Mouse (Mus musculus): ENCODE measurements around the gene Akr1b7. TPM values are rescaled to one million over a fixed set of nuclear protein-coding genes. Genes with fewer than 3 reads are reported as not detected.
A peak's percentile ranks its signal among the peaks of the same experiment; 100 is the strongest.
"Not testable (repeated sequence)": the region's sequence is repeated elsewhere in the genome, so short reads cannot be mapped to it uniquely, and the experiment has no call there.

Akr1b7 gene
- polyA plus RNA-seq, 1 experiment from 2014 or later, result 1.2 TPM

GRCm38 (mm10) chr6:34407403-34407802, 4.7 kb upstream of the Akr1b7 start:
- H3K4me1 ChIP-seq (replicated peaks; ENCODE audit: control insufficient read depth, insufficient read depth, low read length), result no peaks in the 10 kb centered on the region
- WGBS, result 84% methylated on average over 10 of the region's 10 CpGs
- DNase-seq (ENCODE audit: low spot score), result no peak

GRCm38 (mm10) chr6:34412688-34413087, 554 bp downstream of the Akr1b7 start:
- no peaks in the 10 kb centered on the region for H3K4me1 ChIP-seq (replicated peaks; ENCODE audit: control insufficient read depth, insufficient read depth, low read length)
- no peaks in the 10 kb centered on the region for H3K36me3 ChIP-seq (ENCODE audit: control insufficient read depth, insufficient read depth, low read length)
- DNase-seq (ENCODE audit: low spot score), result no peak
- 54% methylated on average over 1 of the region's 1 CpGs for WGBS
- no peak overlapping the region for H3K27ac ChIP-seq (ENCODE audit: low read depth, low read length)
- no peaks in the 10 kb centered on the region for H3K9me3 ChIP-seq (ENCODE audit: control insufficient read depth, low read length)
- ATAC-seq (replicated peaks; ENCODE audit: low FRiP score), result no peak
- no peaks in the 10 kb centered on the region for H3K27me3 ChIP-seq (replicated peaks; ENCODE audit: control insufficient read depth, insufficient read depth, low read length)
- no peak overlapping the region for H3K9ac ChIP-seq (ENCODE audit: low read depth, low read length)
- no peak overlapping the region for H3K4me2 ChIP-seq
- H3K4me3 ChIP-seq (ENCODE audit: low read depth, low read length), result no peak overlapping the region

More at GRCm38 (mm10) chr6:34407403-34407802, 4.7 kb upstream of the Akr1b7 start:
- Histone ChIP-seq H3K9ac (ENCODE audit: low read depth, low read length) (no peak overlapping the region), H3K4me2 (no peak overlapping the region), H3K4me3 (ENCODE audit: low read depth, low read length) (no peak overlapping the region), H3K27me3 (replicated peaks; ENCODE audit: control insufficient read depth, insufficient read depth, low read length) (no peaks in the 10 kb centered on the region), H3K36me3 (ENCODE audit: control insufficient read depth, insufficient read depth, low read length) (no peaks in the 10 kb centered on the region), H3K27ac (ENCODE audit: low read depth, low read length) (no peak overlapping the region), H3K9me3 (ENCODE audit: control insufficient read depth, low read length) (no peaks in the 10 kb centered on the region)
- ATAC-seq (replicated peaks; ENCODE audit: low FRiP score), result no peak

GRCm38 (mm10) chr6:34413386-34413785, 1.3 kb downstream of the Akr1b7 start:
- not testable (repeated sequence) for H3K4me2 ChIP-seq; H3K36me3 ChIP-seq (ENCODE audit: control insufficient read depth, insufficient read depth, low read length); H3K4me3 ChIP-seq (ENCODE audit: low read depth, low read length); H3K27ac ChIP-seq (ENCODE audit: low read depth, low read length); H3K4me1 ChIP-seq (replicated peaks; ENCODE audit: control insufficient read depth, insufficient read depth, low read length); H3K9me3 ChIP-seq (ENCODE audit: control insufficient read depth, low read length); H3K9ac ChIP-seq (ENCODE audit: low read depth, low read length); DNase-seq (ENCODE audit: low spot score); ATAC-seq (replicated peaks; ENCODE audit: low FRiP score); H3K27me3 ChIP-seq (replicated peaks; ENCODE audit: control insufficient read depth, insufficient read depth, low read length)
- WGBS, result 52% methylated on average over 1 of the region's 1 CpGs

GRCm38 (mm10) chr6:34416521-34416920, 4.4 kb downstream of the Akr1b7 start:
- no peaks in the 10 kb centered on the region for H3K36me3 ChIP-seq (ENCODE audit: control insufficient read depth, insufficient read depth, low read length)
- H3K9ac ChIP-seq (ENCODE audit: low read depth, low read length), result no peak overlapping the region
- no peak for ATAC-seq (replicated peaks; ENCODE audit: low FRiP score)
- H3K4me3 ChIP-seq (ENCODE audit: low read depth, low read length), result no peak overlapping the region
- H3K9me3 ChIP-seq (ENCODE audit: control insufficient read depth, low read length), result no peaks in the 10 kb centered on the region
- WGBS, result 94% methylated on average over 2 of the region's 2 CpGs
- DNase-seq (ENCODE audit: low spot score), result no peak
- no peaks in the 10 kb centered on the region for H3K4me1 ChIP-seq (replicated peaks; ENCODE audit: control insufficient read depth, insufficient read depth, low read length)
- no peaks in the 10 kb centered on the region for H3K27me3 ChIP-seq (replicated peaks; ENCODE audit: control insufficient read depth, insufficient read depth, low read length)
- no peak overlapping the region for H3K4me2 ChIP-seq
- no peak overlapping the region for H3K27ac ChIP-seq (ENCODE audit: low read depth, low read length)

GRCm38 (mm10) chr6:34419071-34419470, 6.9 kb downstream of the Akr1b7 start:
- Histone ChIP-seq H3K4me1 (replicated peaks; ENCODE audit: control insufficient read depth, insufficient read depth, low read length) (no peaks in the 10 kb centered on the region), H3K36me3 (ENCODE audit: control insufficient read depth, insufficient read depth, low read length) (no peaks in the 10 kb centered on the region), H3K27me3 (replicated peaks; ENCODE audit: control insufficient read depth, insufficient read depth, low read length) (no peaks in the 10 kb centered on the region), H3K4me3 (ENCODE audit: low read depth, low read length) (no peak overlapping the region), H3K27ac (ENCODE audit: low read depth, low read length) (no peak overlapping the region), H3K4me2 (no peak overlapping the region), H3K9ac (ENCODE audit: low read depth, low read length) (no peak overlapping the region), H3K9me3 (ENCODE audit: control insufficient read depth, low read length) (no peaks in the 10 kb centered on the region)
- no peak for ATAC-seq (replicated peaks; ENCODE audit: low FRiP score)
- no peak for DNase-seq (ENCODE audit: low spot score)

GRCm38 (mm10) chr6:34439006-34439405, 26.9 kb downstream of the Akr1b7 start:
- no peak for ATAC-seq (replicated peaks; ENCODE audit: low FRiP score)
- WGBS, result 57% methylated on average over 2 of the region's 2 CpGs

GRCm38 (mm10) chr6:34441556-34442257, 29.6 kb downstream of the Akr1b7 start:
- WGBS, result 66% methylated on average over 9 of the region's 9 CpGs
- H3K4me2 ChIP-seq, result no peak overlapping the region
- no peaks in the 10 kb centered on the region for H3K4me1 ChIP-seq (replicated peaks; ENCODE audit: control insufficient read depth, insufficient read depth, low read length)
- H3K36me3 ChIP-seq (ENCODE audit: control insufficient read depth, insufficient read depth, low read length), result no peaks in the 10 kb centered on the region
- H3K27me3 ChIP-seq (replicated peaks; ENCODE audit: control insufficient read depth, insufficient read depth, low read length), result no peaks in the 10 kb centered on the region
- DNase-seq (ENCODE audit: low spot score) (no peak), ATAC-seq (replicated peaks; ENCODE audit: low FRiP score) (no peak)
- no peak overlapping the region for H3K27ac ChIP-seq (ENCODE audit: low read depth, low read length)
- no peak overlapping the region for H3K9ac ChIP-seq (ENCODE audit: low read depth, low read length)
- H3K9me3 ChIP-seq (ENCODE audit: control insufficient read depth, low read length), result no peaks in the 10 kb centered on the region
- no peak overlapping the region for H3K4me3 ChIP-seq (ENCODE audit: low read depth, low read length)

More at GRCm38 (mm10) chr6:34439006-34439405, 26.9 kb downstream of the Akr1b7 start:
- Histone ChIP-seq H3K4me2 (no peak overlapping the region), H3K4me1 (replicated peaks; ENCODE audit: control insufficient read depth, insufficient read depth, low read length) (no peaks in the 10 kb centered on the region), H3K4me3 (ENCODE audit: low read depth, low read length) (no peak overlapping the region), H3K36me3 (ENCODE audit: control insufficient read depth, insufficient read depth, low read length) (no peaks in the 10 kb centered on the region), H3K9me3 (ENCODE audit: control insufficient read depth, low read length) (no peaks in the 10 kb centered on the region), H3K9ac (ENCODE audit: low read depth, low read length) (no peak overlapping the region), H3K27ac (ENCODE audit: low read depth, low read length) (no peak overlapping the region), H3K27me3 (replicated peaks; ENCODE audit: control insufficient read depth, insufficient read depth, low read length) (no peaks in the 10 kb centered on the region)
- DNase-seq (ENCODE audit: low spot score), result no peak

GRCm38 (mm10) chr6:34443791-34444190, 31.7 kb downstream of the Akr1b7 start:
- DNase-seq (ENCODE audit: low spot score), result no peak
- no peak overlapping the region for H3K4me2 ChIP-seq
- no peaks in the 10 kb centered on the region for H3K27me3 ChIP-seq (replicated peaks; ENCODE audit: control insufficient read depth, insufficient read depth, low read length)
- H3K9me3 ChIP-seq (ENCODE audit: control insufficient read depth, low read length), result no peaks in the 10 kb centered on the region
- 77% methylated on average over 2 of the region's 2 CpGs for WGBS
- H3K9ac ChIP-seq (ENCODE audit: low read depth, low read length), result no peak overlapping the region
- no peaks in the 10 kb centered on the region for H3K36me3 ChIP-seq (ENCODE audit: control insufficient read depth, insufficient read depth, low read length)
- no peak overlapping the region for H3K27ac ChIP-seq (ENCODE audit: low read depth, low read length)
- no peaks in the 10 kb centered on the region for H3K4me1 ChIP-seq (replicated peaks; ENCODE audit: control insufficient read depth, insufficient read depth, low read length)
- H3K4me3 ChIP-seq (ENCODE audit: low read depth, low read length), result no peak overlapping the region
- ATAC-seq (replicated peaks; ENCODE audit: low FRiP score), result no peak

- H3K4me1 ChIP-seq (replicated peaks; ENCODE audit: control insufficient read depth, insufficient read depth, low read length), result no peaks in the 10 kb centered on the region
- no peak for ATAC-seq (replicated peaks; ENCODE audit: low FRiP score)
- 9% methylated on average over 2 of the region's 2 CpGs for WGBS
Measured at GRCm38 (mm10) chr6:34447961-34448360, 35.8 kb downstream of the Akr1b7 start.

More at GRCm38 (mm10) chr6:34447961-34448360, 35.8 kb downstream of the Akr1b7 start:
- Histone ChIP-seq H3K9ac (ENCODE audit: low read depth, low read length) (no peak overlapping the region), H3K27me3 (replicated peaks; ENCODE audit: control insufficient read depth, insufficient read depth, low read length) (no peaks in the 10 kb centered on the region; the same call in 1 of the 2 replicates), H3K36me3 (ENCODE audit: control insufficient read depth, insufficient read depth, low read length) (no peaks in the 10 kb centered on the region), H3K9me3 (ENCODE audit: control insufficient read depth, low read length) (no peaks in the 10 kb centered on the region), H3K4me3 (ENCODE audit: low read depth, low read length) (no peak overlapping the region), H3K4me2 (no peak overlapping the region), H3K27ac (ENCODE audit: low read depth, low read length) (no peak overlapping the region)
- DNase-seq (ENCODE audit: low spot score), result peak; percentile 41
